Mouse (Mus musculus): ENCODE data around the gene Hfe2. TPM values are rescaled to one million over a fixed set of nuclear protein-coding genes. Genes with fewer than 3 reads are reported as not detected.
"Not testable (repeated sequence)": the region's sequence is repeated elsewhere in the genome, so short reads cannot be mapped to it uniquely, and the experiment has no call there.

Hfe2 gene
- total RNA-seq (2021) = 10 to 100 TPM in 1 of 2 experiments, 1 to 10 TPM in 1; 3.9 to 11.2 TPM
- long read RNA-seq, experiment 1, partial matches to known transcripts = 0 of 7 reads
- long read RNA-seq, experiment 1, other reads (novel, unspliced or antisense) = 3 of 7 reads
- long read RNA-seq, experiment 2, partial matches to known transcripts = 2 of 6 reads
- long read RNA-seq, experiment 2, other reads (novel, unspliced or antisense) = 3 of 6 reads

DNA sequence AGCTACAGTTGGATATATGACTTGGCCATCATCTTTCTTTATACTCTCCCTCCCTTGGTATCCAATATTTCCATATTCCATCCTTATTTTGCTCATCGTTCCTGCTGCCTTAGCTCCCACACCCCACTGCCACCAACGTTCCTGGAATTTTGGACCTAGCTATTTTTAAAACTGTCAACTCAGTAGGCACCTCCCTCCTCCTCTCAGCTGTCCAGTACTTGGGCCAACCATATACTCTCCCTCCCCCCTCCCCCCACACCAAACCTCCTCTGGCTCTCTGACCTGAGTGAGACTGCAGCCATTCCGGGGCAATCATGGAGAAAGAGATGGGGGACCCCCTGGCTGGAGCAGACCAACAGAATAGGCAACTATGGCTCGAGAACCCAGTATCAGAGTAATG is at the start of gene Hfe2:
Hfe2 (plus strand) TSS at position 259 of the 400 bp plus-strand sequence.
- DNase-seq (ENCODE audit: low spot score in 2 of 2) = no peak

DNA sequence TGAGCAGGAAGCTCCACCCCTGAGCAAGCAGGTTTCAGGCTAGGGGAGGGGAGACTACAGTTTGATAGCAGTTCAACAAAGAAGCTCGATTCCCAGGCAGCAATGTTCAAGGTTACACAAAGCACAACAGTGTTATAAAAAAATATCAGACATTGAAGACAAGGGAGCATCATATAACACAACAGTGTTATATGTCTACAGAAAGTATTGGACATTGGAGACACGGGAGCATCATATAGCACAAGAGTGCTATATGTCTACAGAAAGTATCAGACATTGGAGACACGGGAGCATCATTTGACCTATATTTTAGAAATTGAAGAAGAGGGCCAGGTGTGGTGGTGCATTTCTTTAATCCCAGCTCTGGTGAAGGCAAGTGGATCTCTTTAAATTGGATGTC is 47.9 kb upstream of the Hfe2 start:
- no peak for DNase-seq (ENCODE audit: low spot score in 2 of 2)

DNA sequence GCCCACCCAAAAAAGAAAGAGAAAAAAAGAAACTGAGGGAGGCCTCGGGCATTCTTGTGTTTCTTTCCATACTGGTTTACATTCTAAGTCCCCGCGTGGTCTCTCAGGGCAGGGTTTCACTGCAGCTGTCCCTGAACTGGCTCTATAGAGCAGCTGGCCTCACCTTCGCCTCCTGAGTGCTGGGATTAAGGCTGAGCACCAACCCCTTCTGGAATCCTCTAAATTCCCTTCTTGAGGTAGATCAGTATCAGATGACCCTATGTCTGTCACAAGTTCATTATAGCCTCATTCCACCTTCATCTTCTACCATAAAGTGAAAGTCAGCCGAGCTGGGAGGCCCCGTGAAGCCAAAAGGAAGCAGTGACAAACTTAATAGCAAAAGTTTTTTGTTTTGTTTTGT is 47.4 kb upstream of the Hfe2 start:
- no peak for DNase-seq (ENCODE audit: low spot score in 2 of 2)

DNA sequence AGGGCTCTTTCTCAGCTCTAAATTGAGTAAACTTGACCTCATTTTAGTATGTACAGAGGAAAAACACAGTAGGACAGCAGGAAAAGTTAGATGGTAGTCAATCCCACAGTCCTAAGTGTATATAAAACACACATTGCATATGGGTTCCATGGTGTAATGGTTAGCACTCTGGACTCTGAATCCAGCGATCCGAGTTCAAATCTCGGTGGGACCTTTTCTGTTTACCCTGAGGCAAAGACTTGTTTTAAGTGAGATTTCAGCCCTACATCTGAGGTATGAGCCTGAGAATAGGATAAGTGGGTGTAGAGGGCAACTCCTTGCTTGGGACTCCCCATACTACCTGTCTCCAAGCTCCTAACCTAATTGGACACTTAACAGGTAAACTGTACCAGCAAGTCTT is 45.7 kb upstream of the Hfe2 start:
- DNase-seq (ENCODE audit: low spot score in 2 of 2) = no peak

DNA sequence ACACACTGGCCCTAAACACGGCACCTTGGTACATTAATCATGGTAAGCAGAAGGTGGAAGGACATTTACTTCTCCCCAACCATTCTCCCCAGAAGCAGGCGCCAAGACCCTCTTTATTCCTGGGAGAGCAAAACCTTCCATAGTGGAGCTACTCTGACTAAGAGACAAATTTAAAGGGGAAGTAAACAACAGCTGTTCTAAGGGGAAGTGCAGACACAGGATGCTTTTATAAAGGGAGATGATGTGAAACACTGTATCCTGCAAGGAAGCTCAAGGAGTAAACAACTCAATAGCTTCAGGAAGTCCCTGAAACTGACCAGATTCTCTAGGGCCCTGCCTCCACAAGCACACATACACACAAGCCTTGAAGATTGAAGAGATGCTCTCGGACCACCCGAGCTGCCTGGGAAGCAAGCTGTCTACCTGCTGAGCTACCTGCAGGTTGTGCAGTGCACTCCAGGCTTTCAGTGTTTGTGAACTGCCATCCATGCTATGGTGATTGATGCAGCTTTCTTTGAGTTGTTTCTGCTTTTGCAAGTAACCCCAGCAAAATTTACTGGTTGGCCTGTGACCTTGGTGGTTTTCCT is 44.2 kb upstream of the Hfe2 start:
- no peak for DNase-seq (ENCODE audit: low spot score in 2 of 2)

DNA sequence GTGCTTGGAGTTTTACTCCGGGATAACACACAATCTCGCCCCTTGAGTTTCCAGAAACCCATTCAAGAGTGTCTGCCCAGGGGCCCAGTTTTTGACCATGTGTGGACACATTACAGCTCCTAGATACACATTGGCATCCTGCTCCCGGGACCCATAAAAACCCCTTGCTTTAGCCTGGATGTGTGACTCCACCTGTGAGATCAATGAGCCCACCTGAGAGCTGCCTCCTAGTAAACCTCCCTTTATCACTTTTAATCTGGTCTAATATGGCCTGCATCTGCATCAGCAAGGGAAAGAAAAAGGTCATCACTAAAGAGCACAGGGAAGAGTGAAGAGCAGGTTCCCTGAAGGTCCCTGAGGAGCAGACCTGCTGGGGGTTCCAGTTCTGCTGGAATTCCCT is 43.1 kb upstream of the Hfe2 start:
- DNase-seq (ENCODE audit: low spot score in 2 of 2) = no peak

DNA sequence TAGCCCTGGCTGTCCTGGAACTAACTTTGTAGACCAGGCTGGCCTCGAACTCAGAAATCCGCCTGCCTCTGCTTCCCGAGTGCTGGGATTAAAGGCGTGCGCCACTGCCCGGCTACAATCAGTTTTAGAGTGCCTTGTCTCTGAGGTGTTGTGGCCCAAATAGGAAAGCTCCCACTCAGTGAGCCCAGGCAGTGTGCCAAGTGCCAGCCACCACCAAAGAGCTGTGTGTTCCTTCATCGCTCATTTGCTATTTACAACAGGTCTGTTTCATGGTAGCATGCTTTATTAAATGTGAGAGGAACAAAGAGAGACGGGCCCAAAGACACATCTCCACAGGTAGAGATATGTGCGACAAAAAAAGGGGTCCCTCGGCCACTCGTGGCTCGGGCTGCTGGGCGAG is 42.5 kb upstream of the Hfe2 start:
- DNase-seq (ENCODE audit: low spot score in 2 of 2) = no peak

DNA sequence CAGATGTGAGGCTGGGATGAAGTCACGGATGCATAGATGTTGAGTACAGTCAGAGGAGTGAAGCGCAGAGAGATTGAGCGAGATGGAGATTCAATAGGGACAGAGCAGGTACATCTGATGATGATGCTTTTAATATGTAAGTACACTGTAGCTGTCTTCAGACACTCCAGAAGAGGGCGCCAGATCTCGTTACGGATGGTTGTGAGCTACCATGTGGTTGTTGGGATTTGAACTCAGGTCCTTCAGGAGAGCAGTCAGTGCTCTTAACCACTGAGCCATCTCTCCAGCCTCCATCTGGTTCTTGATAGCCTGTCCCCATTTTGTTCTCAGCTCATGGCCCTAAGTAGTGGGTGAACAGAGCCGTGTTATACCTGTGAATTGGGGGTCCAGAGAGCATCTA is 41.9 kb upstream of the Hfe2 start:
- DNase-seq (ENCODE audit: low spot score in 2 of 2) = not testable (repeated sequence)

DNA sequence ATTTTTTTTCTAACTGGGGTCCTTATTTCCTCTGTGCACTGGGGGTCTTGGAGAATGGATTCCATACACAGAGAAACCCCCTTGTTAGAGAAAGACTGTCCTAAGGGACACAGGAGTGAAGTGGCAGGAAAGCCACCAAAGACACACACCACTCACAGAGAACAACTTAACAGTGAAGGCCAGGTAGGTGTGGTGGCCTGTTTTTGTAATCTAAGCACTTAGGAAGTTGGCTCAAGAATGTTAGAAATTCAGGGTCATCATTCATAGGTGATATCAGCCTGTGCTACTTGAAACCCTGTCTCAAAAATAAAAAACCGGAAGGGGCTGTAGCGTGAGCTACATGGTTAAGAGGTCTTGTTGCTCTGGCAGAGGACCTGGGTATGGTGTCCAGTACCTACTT is 41.0 kb upstream of the Hfe2 start:
- DNase-seq (ENCODE audit: low spot score in 2 of 2) = no peak

DNA sequence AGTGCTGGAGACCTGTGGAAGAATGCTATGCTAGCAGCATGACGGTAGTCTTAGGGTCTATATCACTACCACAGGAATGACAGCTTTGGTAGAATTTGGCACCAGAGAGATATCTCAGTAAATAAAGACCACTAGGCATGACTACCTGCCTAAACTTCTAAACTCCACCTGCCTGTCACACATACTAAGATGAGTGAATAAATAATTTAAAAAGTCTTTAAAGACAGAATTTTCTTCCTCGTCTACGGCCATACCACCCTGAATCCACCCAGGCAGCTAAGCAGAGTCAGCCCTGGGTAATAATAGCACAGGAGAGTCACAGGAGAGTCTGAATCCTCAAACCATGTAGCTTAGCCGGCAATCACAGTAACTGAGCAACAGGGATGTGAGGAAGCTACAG is 40.1 kb upstream of the Hfe2 start:
- DNase-seq (ENCODE audit: low spot score in 2 of 2) = no peak

DNA sequence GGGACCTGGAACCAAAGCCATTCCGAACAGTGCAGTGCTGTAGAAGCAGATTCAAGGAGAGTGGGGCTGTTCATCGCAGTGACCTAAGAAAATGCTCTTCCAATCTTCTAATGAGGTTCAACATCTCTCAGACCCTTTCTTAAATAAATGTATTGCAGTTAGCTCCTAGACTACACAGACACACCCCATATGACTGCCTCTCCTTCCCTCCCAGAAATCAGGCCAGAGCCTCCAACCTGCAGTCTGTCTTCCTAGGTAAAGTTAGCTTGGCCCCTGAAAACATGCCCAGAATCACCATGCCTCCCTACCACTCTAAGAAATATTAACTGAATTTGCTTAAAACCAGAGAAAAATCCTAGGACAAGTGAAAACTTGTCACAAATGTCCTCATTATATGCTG is 39.6 kb upstream of the Hfe2 start:
- no peak for DNase-seq (ENCODE audit: low spot score in 2 of 2)

DNA sequence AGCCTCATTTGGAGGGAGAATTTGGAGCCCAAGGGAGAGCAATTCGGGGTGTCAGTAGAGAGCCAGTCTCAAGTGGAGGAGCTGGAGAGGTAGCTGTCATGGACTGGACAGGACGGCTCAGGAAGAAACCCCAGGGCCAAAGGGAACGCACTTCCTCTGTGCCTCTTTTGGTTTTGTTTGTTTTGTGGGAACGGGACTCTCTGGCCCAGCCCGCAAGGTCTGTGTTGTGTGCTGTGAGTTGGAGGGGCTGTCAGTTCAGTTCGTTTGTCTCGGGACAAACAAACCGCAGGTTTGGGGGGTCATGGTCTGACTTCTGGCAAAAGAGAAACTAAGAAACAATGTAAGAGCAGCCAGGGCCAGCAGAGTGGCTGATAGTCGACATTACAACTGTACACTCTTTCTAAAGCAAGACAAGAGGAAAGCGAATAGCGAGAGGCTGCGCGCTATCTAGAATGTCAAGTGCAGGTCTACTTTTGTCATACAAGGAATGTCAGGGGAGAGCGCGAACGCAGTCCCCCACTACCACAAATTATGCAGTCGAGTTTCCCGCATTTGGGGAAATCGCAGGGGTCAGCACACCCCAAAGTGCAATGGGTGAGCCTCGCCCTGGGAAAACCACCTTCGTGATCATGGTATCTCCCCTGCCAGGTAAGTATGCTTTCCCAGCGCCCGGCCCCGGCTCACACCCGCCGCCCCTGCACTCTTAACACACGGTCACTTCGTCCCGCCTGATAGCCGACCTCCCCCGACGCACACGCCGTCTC is 38.7 kb upstream of the Hfe2 start:
- DNase-seq (ENCODE audit: low spot score in 2 of 2) = not testable (repeated sequence)

DNA sequence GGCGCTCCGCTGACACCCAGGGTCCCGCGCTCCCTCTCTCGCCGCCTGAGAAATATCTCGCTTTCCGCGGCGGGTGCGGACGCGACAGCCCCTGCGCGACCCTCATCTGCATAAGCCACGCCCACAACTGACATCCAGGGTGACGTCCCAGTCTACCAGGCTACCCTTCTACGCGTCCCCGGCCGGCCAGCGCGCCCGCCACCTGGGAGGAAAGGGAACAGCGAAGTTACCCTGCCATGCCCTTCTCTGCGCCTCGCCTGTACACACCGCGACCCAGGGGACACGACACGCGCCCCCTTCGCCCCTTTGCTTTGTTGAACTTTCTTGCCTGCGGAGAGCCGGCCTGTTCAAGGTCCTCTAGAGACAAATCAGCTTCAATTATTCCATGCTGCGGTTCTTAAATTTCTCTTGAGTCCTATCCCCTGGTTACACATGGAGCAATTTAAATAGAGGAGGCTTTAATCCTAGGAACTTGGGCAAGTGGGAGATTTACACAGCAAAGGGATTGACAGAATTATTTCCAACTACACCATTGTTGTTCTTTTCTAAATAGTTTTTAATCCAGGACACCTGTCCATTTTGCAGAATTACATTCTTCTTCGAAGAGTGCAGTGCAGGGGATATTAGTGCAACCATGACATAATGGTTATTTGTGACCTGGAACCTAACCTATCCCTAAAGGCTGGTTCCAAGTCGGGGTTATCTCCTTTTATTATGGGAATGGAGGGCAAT is 38.0 kb upstream of the Hfe2 start:
- not testable (repeated sequence) for DNase-seq (ENCODE audit: low spot score in 2 of 2)

DNA sequence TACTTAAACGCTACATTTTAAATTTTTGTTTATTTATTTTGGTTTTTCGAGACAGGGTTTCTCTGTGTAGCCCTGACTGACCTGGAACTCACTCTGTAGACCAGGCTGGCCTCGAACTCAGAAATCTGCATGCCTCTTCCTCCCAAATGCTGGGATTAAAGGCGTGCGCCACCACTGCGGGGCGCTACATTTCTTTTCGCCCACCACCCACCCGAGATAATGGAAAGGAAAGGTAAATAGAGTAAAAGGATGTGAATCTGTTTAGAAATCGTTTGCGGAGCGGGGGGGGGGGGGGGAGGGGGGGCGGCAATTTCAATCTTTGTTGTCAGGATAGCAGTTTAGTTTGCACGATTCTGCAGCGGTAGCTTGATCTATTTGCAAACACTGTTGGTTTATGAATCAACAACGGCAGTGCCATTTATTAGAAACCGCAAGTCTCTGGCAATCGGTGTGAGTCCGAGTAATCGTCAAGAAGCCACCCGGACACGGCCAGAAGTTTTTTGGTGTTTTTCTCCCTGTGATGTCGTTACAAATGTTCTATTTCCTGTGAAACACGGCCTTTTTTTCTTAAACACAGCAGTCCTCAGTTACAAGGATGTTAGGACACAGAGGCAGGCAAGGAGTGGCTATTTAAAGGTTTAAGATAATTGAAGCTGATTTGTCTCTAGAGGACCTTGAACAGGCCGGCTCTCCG is 37.2 kb upstream of the Hfe2 start:
- no peak for DNase-seq (ENCODE audit: low spot score in 2 of 2)

DNA sequence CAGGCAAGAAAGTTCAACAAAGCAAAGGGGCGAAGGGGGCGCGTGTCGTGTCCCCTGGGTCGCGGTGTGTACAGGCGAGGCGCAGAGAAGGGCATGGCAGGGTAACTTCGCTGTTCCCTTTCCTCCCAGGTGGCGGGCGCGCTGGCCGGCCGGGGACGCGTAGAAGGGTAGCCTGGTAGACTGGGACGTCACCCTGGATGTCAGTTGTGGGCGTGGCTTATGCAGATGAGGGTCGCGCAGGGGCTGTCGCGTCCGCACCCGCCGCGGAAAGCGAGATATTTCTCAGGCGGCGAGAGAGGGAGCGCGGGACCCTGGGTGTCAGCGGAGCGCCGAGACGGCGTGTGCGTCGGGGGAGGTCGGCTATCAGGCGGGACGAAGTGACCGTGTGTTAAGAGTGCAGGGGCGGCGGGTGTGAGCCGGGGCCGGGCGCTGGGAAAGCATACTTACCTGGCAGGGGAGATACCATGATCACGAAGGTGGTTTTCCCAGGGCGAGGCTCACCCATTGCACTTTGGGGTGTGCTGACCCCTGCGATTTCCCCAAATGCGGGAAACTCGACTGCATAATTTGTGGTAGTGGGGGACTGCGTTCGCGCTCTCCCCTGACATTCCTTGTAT is 36.6 kb upstream of the Hfe2 start:
- not testable (repeated sequence) for DNase-seq (ENCODE audit: low spot score in 2 of 2)

DNA sequence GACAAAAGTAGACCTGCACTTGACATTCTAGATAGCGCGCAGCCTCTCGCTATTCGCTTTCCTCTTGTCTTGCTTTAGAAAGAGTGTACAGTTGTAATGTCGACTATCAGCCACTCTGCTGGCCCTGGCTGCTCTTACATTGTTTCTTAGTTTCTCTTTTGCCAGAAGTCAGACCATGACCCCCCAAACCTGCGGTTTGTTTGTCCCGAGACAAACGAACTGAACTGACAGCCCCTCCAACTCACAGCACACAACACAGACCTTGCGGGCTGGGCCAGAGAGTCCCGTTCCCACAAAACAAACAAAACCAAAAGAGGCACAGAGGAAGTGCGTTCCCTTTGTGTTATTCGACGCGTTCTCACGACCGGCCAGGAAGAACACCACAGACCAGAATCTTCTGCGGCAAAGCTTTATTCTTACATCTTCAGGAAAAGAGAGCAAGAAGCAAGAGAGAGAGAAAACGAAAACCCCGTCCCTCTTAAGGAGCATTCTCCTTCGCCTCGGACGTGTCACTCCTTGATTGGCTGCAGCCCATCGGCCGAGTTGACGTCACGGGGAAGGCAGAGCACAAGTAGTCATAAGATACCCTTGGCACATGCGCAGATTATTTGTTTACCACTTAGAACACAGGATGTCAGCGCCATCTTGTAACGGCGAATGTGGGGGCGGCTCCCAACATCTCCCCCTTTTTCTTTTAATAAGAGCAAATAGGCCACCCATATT is 35.9 kb upstream of the Hfe2 start:
- not testable (repeated sequence) for DNase-seq (ENCODE audit: low spot score in 2 of 2)

DNA sequence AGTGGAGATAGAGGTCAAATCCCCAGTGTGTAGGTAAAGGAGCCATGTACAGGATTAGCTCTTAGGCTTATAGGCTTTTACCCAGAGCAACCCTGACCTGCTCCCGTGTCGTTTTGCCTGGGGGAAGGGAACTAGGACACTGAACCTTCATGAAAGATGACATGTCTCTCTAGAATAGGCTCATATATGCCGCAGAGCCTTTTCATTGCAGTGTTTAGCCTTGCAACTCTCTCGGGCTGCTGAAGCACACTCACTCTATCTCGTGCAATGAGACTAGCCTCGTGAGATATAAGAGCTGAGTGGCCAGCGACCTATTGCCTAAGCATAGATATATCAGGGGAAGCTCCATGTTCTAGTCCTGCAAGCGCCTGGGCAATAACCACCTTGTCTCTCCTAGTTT is 35.3 kb upstream of the Hfe2 start:
- not testable (repeated sequence) for DNase-seq (ENCODE audit: low spot score in 2 of 2)

DNA sequence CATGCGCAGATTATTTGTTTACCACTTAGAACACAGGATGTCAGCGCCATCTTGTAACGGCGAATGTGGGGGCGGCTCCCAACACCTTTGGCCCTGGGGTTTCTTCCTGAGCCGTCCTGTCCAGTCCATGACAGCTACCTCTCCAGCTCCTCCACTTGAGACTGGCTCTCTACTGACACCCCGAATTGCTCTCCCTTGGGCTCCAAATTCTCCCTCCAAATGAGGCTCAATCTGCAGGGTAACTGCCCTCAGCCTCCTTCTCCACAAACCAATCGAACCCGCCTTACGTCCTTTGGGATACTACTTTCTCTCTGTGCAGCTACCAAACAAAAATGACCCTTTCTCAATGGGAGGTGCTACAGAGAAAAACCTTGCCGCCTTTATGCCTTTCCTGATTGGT is 30.5 kb upstream of the Hfe2 start:
- not testable (repeated sequence) for DNase-seq (ENCODE audit: low spot score in 2 of 2)

DNA sequence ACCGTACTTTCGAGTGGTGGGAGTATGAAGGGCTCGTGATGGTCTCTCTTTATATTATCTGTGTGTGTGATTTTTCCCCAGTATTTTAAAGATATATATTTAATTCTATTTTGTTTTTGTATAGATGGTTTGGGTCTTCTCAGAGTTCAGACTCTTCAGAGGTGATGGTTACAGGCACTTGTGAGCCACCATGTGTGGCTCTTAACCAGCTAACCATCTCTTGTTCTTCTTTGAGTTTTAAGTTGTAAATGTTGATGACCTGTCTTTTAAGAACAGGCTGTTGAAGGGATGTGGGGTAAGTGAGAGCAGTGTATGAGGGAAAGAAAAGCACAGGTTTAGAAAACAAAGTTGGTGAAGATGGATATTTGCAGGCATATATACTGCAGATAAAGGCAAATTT is 30.1 kb upstream of the Hfe2 start:
- no peak for DNase-seq (ENCODE audit: low spot score in 2 of 2)

DNA sequence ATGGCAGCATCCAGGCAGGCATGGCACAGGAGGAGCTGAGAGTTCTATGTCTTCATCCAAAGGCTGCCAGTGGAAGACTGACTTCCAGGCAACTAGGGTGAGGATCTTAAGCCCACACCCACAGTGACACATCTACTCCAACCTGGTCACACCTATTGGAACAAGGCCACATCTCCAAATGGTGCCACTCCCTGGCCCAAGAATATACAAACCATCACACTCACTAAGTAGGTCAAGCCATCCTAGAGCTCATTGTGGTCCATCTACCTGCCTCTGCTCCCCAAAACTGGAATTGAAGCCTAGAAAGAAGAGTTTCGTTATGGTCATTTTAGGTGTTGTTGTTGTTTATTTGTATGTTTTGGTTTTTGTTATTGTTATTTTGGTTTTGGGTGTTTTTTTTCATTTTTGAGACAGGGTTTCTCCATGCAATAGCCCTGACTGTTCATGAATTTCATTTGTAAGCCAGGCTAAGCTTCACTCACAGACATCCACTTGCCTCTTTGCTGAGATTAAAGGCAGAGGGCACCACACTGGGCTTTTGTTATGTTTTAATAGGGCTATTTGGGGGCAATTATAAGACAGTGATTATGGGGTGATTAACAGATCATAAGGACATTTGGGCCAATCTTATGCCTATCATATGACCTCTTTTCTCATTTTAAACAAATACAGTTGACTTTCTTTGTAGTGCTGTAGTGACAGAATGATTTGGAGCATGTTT is 29.3 kb upstream of the Hfe2 start:
- no peak for DNase-seq (ENCODE audit: low spot score in 2 of 2)
